Mouse (Mus musculus) testis, adult 2 months (tissue): ENCODE data around the gene Dgat2. TPM values are rescaled to one million over a fixed set of nuclear protein-coding genes. Genes with fewer than 3 reads are reported as not detected.

Source experiments
- H3K27ac ChIP-seq: fragments of 200-500 bp; 2 replicates; pipeline ENCODE4 v1.5.1; 2012; ENCODE audit warnings: low read depth, low read length; ENCODE audit not compliant: control insufficient read depth, insufficient read depth
- H3K27me3 ChIP-seq: fragments of 200-500 bp; 2 replicates; pipeline ENCODE4 v1.6.1; 2012; ENCODE audit warnings: mild to moderate bottlenecking, low read length, moderate library complexity; ENCODE audit not compliant: control insufficient read depth, insufficient read depth
- H3K36me3 ChIP-seq: fragments of 200-500 bp; 2 replicates; pipeline ENCODE4 v1.6.1; 2012; ENCODE audit warnings: mild to moderate bottlenecking, low read length; ENCODE audit not compliant: control insufficient read depth, insufficient read depth
- H3K4me1 ChIP-seq: fragments of 200-500 bp; 2 replicates; pipeline ENCODE4 v1.6.1; 2012; ENCODE audit warnings: low read length; ENCODE audit not compliant: control insufficient read depth, insufficient read depth
- H3K4me3 ChIP-seq: fragments of 200-500 bp; 2 replicates; pipeline ENCODE4 v1.5.1; 2012; ENCODE audit warnings: low read depth, mild to moderate bottlenecking, low read length, moderate library complexity, mixed read lengths; ENCODE audit not compliant: control insufficient read depth
- CTCF ChIP-seq: fragments of 200-500 bp; IDR thresholded peaks from 2 replicates; pipeline ENCODE4 v1.5.1; 2012; ENCODE audit warnings: low read depth, mild to moderate bottlenecking, inconsistent platforms, low read length, moderate library complexity; ENCODE audit not compliant: control insufficient read depth, insufficient read depth, insufficient replicate concordance
- POLR2A ChIP-seq: fragments of 200-500 bp; IDR thresholded peaks from 2 replicates; pipeline ENCODE4 v1.6.1; 2012; ENCODE audit warnings: low read depth, mild to moderate bottlenecking, inconsistent platforms, low read length, moderate library complexity; ENCODE audit not compliant: control insufficient read depth
- polyA plus RNA-seq: library from polyadenylated mRNA; depleted of rRNA; stranded (reverse); fragments of >200 nt; gene quantifications from 2 replicates; pipeline ENCODE4 v1.2.3, GENCODE M21; 2012

Dgat2 gene
- polyA plus RNA-seq, 1 experiment, result 315 TPM

GRCm38 (mm10) chr7:99146011-99146410 is 36.5 kb downstream of the Dgat2 start:
- H3K36me3 ChIP-seq, result no peaks in the 10 kb centered on the region
- H3K27ac ChIP-seq, result peak overlapping the region; percentile 5; the same call in 1 of the 2 replicates
- no peak overlapping the region for H3K4me3 ChIP-seq
- peaks cover 4% of the 10 kb centered on the region for H3K4me1 ChIP-seq
- no peaks in the 10 kb centered on the region for H3K27me3 ChIP-seq
- no peak for TF ChIP-seq CTCF
- no peak for TF ChIP-seq POLR2A

- Histone ChIP-seq H3K27me3 (no peaks in the 10 kb centered on the region), H3K36me3 (no peaks in the 10 kb centered on the region), H3K4me3 (no peak overlapping the region), H3K4me1 (peaks cover 8% of the 10 kb centered on the region), H3K27ac (no peak overlapping the region)
- TF ChIP-seq POLR2A, result no peak
- TF ChIP-seq CTCF, result no peak
These were observed 37.9 kb downstream of the Dgat2 start for GRCm38 (mm10) chr7:99144616-99145015.

GRCm38 (mm10) chr7:99143244-99143643 is 39.3 kb downstream of the Dgat2 start:
- H3K4me1 ChIP-seq, result peaks cover 14% of the 10 kb centered on the region
- H3K27me3 ChIP-seq, result no peaks in the 10 kb centered on the region
- H3K4me3 ChIP-seq, result no peak overlapping the region
- no peak overlapping the region for H3K27ac ChIP-seq
- TF ChIP-seq CTCF (no peak), POLR2A (no peak)
- H3K36me3 ChIP-seq, result no peaks in the 10 kb centered on the region

GRCm38 (mm10) chr7:99141919-99142606 is 40.5 kb downstream of the Dgat2 start:
- peak overlapping the region; percentile 84 for H3K4me3 ChIP-seq
- H3K27me3 ChIP-seq, result no peaks in the 10 kb centered on the region
- H3K36me3 ChIP-seq, result no peaks in the 10 kb centered on the region
- no peak for TF ChIP-seq POLR2A
- TF ChIP-seq CTCF, result no peak
- peaks cover 14% of the 10 kb centered on the region for H3K4me1 ChIP-seq
- peak overlapping the region; percentile 80 for H3K27ac ChIP-seq

GRCm38 (mm10) chr7:99140984-99141918 is 41.3 kb downstream of the Dgat2 start, which contains the start of gene Uvrag:
Gene Uvrag (minus strand): TSS chr7:99141141.
- no peaks in the 10 kb centered on the region for H3K27me3 ChIP-seq
- peak within 1 kb of the TSS; percentile 80 for H3K27ac ChIP-seq
- peak within 1 kb of the TSS; percentile 84 for H3K4me3 ChIP-seq
- H3K4me1 ChIP-seq, result peaks cover 14% of the 10 kb centered on the region
- H3K36me3 ChIP-seq, result no peaks in the 10 kb centered on the region
- no peak for TF ChIP-seq CTCF
- TF ChIP-seq POLR2A, result peak; percentile 81

- no peak for TF ChIP-seq CTCF
- no peak for TF ChIP-seq POLR2A
- Histone ChIP-seq H3K36me3 (no peaks in the 10 kb centered on the region), H3K27ac (peak overlapping the region; percentile 62), H3K27me3 (no peaks in the 10 kb centered on the region), H3K4me1 (peaks cover 14% of the 10 kb centered on the region), H3K4me3 (peak overlapping the region; percentile 84)
These were observed 42.0 kb downstream of the Dgat2 start for GRCm38 (mm10) chr7:99140511-99140910.

GRCm38 (mm10) chr7:99139841-99140491 is 42.6 kb downstream of the Dgat2 start:
- TF ChIP-seq CTCF (no peak), POLR2A (no peak)
- Histone ChIP-seq H3K4me1 (peaks cover 12% of the 10 kb centered on the region), H3K36me3 (no peaks in the 10 kb centered on the region), H3K27ac (peak overlapping the region; percentile 62), H3K27me3 (no peaks in the 10 kb centered on the region), H3K4me3 (peak overlapping the region; percentile 84)

GRCm38 (mm10) chr7:99137541-99137940 is 45.0 kb downstream of the Dgat2 start:
- peaks cover 12% of the 10 kb centered on the region for H3K4me1 ChIP-seq
- no peak overlapping the region for H3K4me3 ChIP-seq
- no peak overlapping the region for H3K27ac ChIP-seq
- H3K27me3 ChIP-seq, result no peaks in the 10 kb centered on the region
- H3K36me3 ChIP-seq, result no peaks in the 10 kb centered on the region
- TF ChIP-seq POLR2A (no peak), CTCF (no peak)
